Mouse (Mus musculus): ENCODE measurements at regions not wholly inside any gene's neighbourhood (a gene's known extent, or its start where the extent isn't known, plus 50 kb on each side); places are given as distances from the start of the nearest gene placed in this dataset.

DNA sequence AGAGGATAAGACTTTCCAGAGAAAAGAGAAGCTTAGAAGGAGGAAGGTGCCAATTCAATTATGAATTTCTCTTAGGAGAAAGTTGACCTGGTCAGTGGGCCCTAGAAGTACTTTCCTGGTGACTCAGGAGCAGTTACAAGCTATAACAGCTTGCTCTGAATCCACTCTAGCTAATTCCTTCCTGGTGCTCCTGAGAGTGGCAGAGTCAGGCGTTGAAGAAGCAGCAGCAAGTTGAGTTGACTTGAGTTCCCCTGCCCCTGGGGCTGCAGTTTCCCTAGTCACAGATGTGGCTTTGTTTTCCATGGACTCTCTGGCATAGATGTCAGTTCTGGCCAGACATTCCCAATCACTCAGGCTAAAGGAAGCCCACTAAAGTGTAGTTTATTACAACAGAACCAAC is 85.9 kb downstream of the Osr1 start:
- Histone ChIP-seq H3K9ac (replicated peaks) (no peak overlapping the region), H3K4me1 (no peaks in the 10 kb centered on the region), H3K4me3 (no peak overlapping the region), H3K27ac (replicated peaks) (no peak overlapping the region), H3K9me3 (no peaks in the 10 kb centered on the region), H3K27me3 (no peaks in the 10 kb centered on the region), H3K4me2 (replicated peaks) (no peak overlapping the region), H3K36me3 (no peaks in the 10 kb centered on the region)
- no peak for ATAC-seq (replicated peaks)
- WGBS = 44% methylated on average over 1 of the region's 1 CpGs

DNA sequence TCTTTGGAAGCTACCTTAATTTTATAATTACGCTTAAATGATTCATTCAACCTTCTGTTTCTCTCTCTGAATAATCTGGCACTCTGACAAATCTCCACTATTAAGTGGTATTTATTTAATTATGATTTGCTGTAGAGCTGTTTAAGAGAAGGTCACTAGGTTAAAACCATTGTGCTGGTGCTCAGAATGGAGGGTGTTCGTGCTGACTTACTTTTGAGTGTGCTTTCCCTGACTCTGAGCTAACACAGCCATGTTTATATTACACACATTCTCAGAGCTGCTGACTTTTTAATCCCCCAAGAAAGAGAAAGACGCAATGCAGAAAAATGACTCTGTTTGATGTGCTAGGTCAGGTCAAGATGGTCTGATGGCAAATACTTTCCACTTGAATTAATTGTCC is 86.4 kb downstream of the Osr1 start:
- ATAC-seq (replicated peaks) = no peak
- H3K9me3 ChIP-seq = no peaks in the 10 kb centered on the region
- H3K4me1 ChIP-seq = no peaks in the 10 kb centered on the region
- H3K4me2 ChIP-seq (replicated peaks) = no peak overlapping the region
- no peaks in the 10 kb centered on the region for H3K27me3 ChIP-seq
- H3K9ac ChIP-seq (replicated peaks) = no peak overlapping the region
- no peaks in the 10 kb centered on the region for H3K36me3 ChIP-seq
- WGBS = 65% methylated on average over 3 of the region's 3 CpGs
- no peak overlapping the region for H3K4me3 ChIP-seq
- no peak overlapping the region for H3K27ac ChIP-seq (replicated peaks)

DNA sequence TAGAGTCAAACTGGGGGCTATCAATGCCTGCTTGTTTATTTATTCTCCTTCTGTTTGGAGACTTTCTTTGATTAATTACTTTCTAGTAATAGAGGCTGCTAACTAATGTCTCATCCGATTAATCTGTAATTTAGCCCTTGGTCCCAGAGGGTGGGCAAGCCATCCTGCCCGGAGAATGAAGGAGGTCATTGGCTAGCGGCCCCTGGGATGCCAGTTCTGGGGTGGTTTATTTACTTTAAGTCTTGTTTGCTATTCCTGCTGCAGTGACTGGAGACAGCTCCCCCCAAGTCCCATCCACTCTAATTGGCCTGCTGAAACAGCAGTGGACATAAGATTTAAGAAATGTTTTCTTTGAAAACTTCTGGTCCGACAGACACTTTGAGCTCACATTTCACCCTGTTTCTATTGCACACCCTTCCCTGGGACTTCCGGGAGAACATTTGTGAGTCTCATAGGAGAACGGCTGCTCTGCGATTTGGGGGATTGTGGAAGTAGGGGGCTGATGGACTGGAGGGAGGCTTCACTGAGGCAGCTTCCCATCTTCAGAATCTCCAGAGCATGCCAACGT is 87.4 kb downstream of the Osr1 start:
- H3K27ac ChIP-seq (replicated peaks) = no peak overlapping the region
- 76% methylated on average over 8 of the region's 8 CpGs for WGBS
- H3K27me3 ChIP-seq = no peaks in the 10 kb centered on the region
- no peaks in the 10 kb centered on the region for H3K9me3 ChIP-seq
- no peak overlapping the region for H3K4me2 ChIP-seq (replicated peaks)
- no peaks in the 10 kb centered on the region for H3K4me1 ChIP-seq
- no peak for ATAC-seq (replicated peaks)
- H3K4me3 ChIP-seq = no peak overlapping the region
- H3K9ac ChIP-seq (replicated peaks) = no peak overlapping the region
- no peaks in the 10 kb centered on the region for H3K36me3 ChIP-seq

DNA sequence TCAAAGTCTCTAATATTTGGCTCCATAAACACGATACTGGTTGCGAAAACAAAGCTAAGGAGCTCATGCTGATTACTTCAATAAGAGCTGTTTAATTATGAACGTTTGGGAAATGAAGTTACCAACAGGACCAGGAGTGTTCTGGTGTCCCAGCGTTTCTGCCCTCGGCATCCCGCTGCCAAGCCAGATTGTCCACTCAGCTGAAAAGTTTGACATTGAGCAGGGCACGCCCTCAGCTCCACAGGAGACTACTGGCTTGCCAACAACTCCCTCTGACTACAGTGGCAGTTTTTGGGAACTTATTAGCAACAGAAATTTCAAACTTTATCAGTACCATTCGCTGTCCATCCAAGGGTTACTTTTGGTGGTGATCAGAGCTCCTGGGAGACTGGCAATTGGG is 87.9 kb downstream of the Osr1 start:
- Histone ChIP-seq H3K4me2 (replicated peaks) (no peak overlapping the region), H3K4me3 (no peak overlapping the region), H3K27me3 (no peaks in the 10 kb centered on the region), H3K9me3 (no peaks in the 10 kb centered on the region), H3K4me1 (no peaks in the 10 kb centered on the region), H3K9ac (replicated peaks) (no peak overlapping the region), H3K27ac (replicated peaks) (no peak overlapping the region), H3K36me3 (no peaks in the 10 kb centered on the region)
- WGBS = 73% methylated on average over 8 of the region's 8 CpGs
- no peak for ATAC-seq (replicated peaks)

DNA sequence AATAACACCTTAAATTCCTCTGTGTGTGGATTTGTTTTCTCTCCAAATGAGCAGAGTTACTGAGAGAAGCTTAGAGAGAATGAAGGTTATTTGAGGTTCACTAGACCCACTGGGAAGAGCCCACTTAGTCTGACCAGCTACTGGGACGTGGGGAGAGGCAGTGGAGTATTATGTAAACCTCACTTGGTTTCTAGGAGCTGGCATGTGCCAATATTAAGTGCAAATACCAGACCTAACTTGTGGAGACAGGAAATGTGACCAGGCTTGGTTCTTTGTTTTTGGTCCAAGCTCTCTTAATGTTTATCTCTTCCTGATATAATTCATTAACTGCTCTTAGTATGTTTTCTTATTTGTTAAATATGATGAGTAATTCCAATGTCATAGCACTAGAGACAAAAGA is 90.4 kb downstream of the Osr1 start:
- Histone ChIP-seq H3K4me1 (no peaks in the 10 kb centered on the region), H3K9me3 (no peaks in the 10 kb centered on the region), H3K27ac (replicated peaks) (no peak overlapping the region)

DNA sequence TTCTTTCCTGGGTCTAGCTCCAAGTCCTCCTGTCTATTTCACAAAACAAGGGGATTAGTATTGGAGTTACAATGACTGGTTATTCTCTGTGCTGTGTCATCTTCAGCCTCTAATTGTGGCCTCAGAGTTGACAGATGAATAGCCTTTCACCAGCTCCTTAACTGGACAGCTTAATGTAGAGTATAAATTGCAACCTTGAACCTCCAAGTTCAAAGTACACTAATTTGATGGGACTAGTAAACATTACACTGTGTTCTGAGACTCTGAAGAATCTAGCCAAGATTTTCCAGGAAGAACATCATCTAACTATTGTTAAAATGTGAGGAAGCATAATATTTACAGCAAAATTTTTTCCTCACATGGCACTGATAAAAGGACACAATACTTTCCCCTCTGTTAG is 118.9 kb downstream of the Osr1 start:
- H3K9ac ChIP-seq (replicated peaks) = no peak overlapping the region
- no peak overlapping the region for H3K27ac ChIP-seq (replicated peaks)
- no peaks in the 10 kb centered on the region for H3K36me3 ChIP-seq
- H3K4me3 ChIP-seq = no peak overlapping the region
- H3K9me3 ChIP-seq = no peaks in the 10 kb centered on the region
- no peak for ATAC-seq (replicated peaks)
- no peaks in the 10 kb centered on the region for H3K4me1 ChIP-seq
- H3K4me2 ChIP-seq (replicated peaks) = no peak overlapping the region
- H3K27me3 ChIP-seq = no peaks in the 10 kb centered on the region

More for the DNA sequence above, 90.4 kb downstream of the Osr1 start:
- Histone ChIP-seq H3K9ac (replicated peaks) (no peak overlapping the region), H3K27me3 (no peaks in the 10 kb centered on the region), H3K4me2 (replicated peaks) (no peak overlapping the region), H3K4me3 (no peak overlapping the region), H3K36me3 (no peaks in the 10 kb centered on the region)
- no peak for ATAC-seq (replicated peaks)
- WGBS = 51% methylated on average over 1 of the region's 1 CpGs

DNA sequence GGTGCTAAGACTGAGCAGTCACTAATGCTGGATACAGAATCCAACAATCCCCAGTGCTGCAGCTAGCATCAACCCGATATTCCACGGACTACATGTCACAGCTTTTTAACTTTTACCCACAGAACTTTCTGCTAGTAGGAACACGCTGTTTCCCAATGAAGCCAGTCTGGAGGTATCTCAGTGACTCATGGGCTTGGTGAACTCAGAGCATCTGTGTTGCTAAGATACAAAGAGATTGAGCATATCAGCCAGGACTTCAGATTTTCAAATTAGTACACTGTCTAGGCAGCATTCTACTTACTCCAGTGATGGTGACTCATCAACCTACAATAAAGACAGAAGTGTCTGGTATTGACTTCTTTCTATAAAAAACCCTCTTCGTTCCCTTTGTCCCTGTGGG is 119.6 kb downstream of the Osr1 start:
- H3K4me2 ChIP-seq (replicated peaks) = no peak overlapping the region
- no peak overlapping the region for H3K9ac ChIP-seq (replicated peaks)
- no peak for ATAC-seq (replicated peaks)
- no peak overlapping the region for H3K4me3 ChIP-seq
- H3K4me1 ChIP-seq = no peaks in the 10 kb centered on the region
- H3K27me3 ChIP-seq = no peaks in the 10 kb centered on the region
- H3K27ac ChIP-seq (replicated peaks) = no peak overlapping the region
- H3K36me3 ChIP-seq = no peaks in the 10 kb centered on the region
- 88% methylated on average over 4 of the region's 4 CpGs for WGBS
- no peaks in the 10 kb centered on the region for H3K9me3 ChIP-seq

DNA sequence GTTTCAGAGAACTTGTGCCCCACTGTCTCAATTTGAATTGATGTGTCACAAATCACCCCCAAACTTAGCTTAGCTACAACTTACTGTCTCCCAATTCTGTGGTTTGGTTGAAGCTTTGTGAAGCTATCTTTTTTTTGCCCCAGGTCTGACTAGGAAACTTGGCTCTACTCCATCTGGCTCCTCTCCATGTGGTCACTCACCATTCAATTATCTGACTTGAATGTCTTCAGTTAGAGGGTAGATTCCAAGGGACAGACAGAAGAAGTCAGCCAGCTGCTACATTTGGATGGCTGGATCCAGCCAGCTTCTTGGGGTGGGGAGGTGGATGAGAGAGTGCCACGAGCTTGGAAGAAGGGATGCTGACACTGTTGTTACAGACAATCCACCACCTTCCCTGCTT is 163.0 kb downstream of the Osr1 start:
- no peak overlapping the region for H3K4me2 ChIP-seq (replicated peaks)
- no peaks in the 10 kb centered on the region for H3K27me3 ChIP-seq
- no peaks in the 10 kb centered on the region for H3K36me3 ChIP-seq
- no peaks in the 10 kb centered on the region for H3K9me3 ChIP-seq
- H3K9ac ChIP-seq (replicated peaks) = no peak overlapping the region
- no peak overlapping the region for H3K27ac ChIP-seq (replicated peaks)
- WGBS = 67% methylated on average over 1 of the region's 1 CpGs
- no peak overlapping the region for H3K4me3 ChIP-seq
- no peaks in the 10 kb centered on the region for H3K4me1 ChIP-seq
- ATAC-seq (replicated peaks) = no peak

DNA sequence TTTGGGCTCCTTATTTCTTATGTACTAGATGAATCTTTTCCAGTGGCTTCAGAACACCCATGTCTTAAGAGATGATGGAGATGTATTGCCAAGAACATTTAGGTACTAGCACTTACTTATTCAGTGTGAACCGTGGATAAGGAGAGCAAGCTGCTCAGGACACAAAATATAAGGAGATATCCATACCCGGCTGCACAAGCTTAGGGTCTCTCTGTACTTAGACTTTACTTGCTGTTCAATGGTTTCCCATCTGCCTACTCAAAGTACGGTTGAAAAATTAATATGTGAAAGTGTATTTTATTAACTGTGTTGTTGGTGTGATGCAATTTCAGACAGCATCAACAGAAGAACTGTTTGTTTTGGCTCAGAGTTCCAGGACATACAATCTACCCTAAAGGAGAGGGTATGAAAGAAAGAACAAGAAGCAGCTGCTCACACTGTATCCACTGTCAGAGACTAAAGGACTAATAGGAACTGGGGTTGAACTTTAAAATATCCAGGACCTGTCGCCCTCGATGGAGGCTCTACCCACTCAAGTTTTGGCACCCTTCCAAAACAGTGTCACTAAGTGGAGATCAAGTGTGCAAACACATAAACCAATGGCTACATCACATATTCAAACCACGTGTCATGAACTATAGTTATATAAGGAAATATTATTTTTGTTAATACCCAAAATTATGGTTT is 174.9 kb downstream of the Osr1 start:
- Histone ChIP-seq H3K9ac (replicated peaks) (no peak overlapping the region), H3K4me1 (no peaks in the 10 kb centered on the region), H3K27me3 (no peaks in the 10 kb centered on the region), H3K9me3 (no peaks in the 10 kb centered on the region), H3K36me3 (no peaks in the 10 kb centered on the region), H3K4me3 (no peak overlapping the region), H3K27ac (replicated peaks) (no peak overlapping the region), H3K4me2 (replicated peaks) (no peak overlapping the region)
- 83% methylated on average over 6 of the region's 6 CpGs for WGBS
- no peak for ATAC-seq (replicated peaks)

DNA sequence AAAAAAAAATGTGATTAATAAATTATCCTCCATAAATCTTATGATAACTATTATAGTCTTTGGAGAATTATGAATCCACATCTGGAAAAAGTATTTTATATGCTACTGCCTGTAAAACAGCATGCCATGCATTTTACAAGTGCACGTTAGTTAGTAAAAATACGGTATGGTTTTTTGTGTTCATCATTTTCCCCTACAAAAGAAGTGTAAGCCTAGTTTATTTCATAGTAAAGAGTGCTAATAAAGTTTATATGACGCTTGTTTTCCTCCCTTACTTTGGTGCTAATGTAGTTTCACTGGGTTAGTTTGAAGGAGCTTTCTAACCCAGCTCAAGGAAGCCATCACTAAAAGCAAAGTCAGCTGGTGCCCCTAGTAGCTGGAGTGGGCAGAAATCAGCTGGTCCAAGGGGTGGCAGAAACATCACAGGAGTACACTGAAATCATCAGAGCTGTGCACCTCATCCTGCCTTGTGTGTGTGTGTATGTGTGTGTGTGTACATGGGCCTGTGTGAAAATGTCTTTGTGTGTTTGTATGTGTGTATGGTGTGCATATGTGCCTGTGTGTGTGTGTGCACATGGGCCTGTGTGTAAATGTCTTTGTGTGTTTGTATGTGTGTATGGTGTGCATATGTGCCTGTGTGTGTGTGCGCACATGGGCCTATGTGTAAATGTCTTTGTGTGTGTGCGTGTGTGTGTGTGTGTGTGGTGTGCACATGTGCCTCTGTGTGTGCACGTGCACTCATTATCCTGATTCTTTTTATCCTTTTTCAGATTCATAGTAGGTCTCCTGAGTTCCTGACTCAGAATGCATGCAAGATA is 181.6 kb downstream of the Osr1 start:
- H3K9me3 ChIP-seq = no peaks in the 10 kb centered on the region
- no peaks in the 10 kb centered on the region for H3K36me3 ChIP-seq
- H3K27me3 ChIP-seq = no peaks in the 10 kb centered on the region
- WGBS = 90% methylated on average over 6 of the region's 6 CpGs
- no peak overlapping the region for H3K4me3 ChIP-seq
- no peak overlapping the region for H3K9ac ChIP-seq (replicated peaks)
- ATAC-seq (replicated peaks) = no peak
- no peaks in the 10 kb centered on the region for H3K4me1 ChIP-seq
- H3K27ac ChIP-seq (replicated peaks) = no peak overlapping the region
- H3K4me2 ChIP-seq (replicated peaks) = no peak overlapping the region

DNA sequence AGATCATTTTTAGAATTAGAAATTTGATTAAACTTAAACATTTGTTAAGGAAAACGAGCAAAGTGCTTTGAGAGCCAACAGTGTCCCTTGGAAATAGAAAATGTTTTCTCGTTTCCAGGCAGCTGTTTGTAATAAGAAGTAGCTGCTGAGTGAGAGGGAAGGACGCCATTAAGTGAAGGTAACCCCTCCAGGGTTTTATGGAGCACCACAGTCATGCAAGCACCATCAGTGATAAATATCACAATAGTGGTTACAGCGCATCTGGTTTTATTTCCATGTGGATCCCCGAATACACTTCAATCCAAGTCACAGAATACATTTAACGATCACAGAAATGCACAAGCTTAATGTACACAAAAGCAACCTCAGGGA is 182.1 kb downstream of the Osr1 start:
- H3K4me3 ChIP-seq = no peak overlapping the region
- H3K36me3 ChIP-seq = no peaks in the 10 kb centered on the region
- H3K27me3 ChIP-seq = no peaks in the 10 kb centered on the region
- no peak overlapping the region for H3K9ac ChIP-seq (replicated peaks)
- H3K4me1 ChIP-seq = no peaks in the 10 kb centered on the region
- ATAC-seq (replicated peaks) = no peak
- 68% methylated on average over 6 of the region's 6 CpGs for WGBS
- H3K4me2 ChIP-seq (replicated peaks) = no peak overlapping the region
- H3K9me3 ChIP-seq = no peaks in the 10 kb centered on the region
- H3K27ac ChIP-seq (replicated peaks) = no peak overlapping the region

DNA sequence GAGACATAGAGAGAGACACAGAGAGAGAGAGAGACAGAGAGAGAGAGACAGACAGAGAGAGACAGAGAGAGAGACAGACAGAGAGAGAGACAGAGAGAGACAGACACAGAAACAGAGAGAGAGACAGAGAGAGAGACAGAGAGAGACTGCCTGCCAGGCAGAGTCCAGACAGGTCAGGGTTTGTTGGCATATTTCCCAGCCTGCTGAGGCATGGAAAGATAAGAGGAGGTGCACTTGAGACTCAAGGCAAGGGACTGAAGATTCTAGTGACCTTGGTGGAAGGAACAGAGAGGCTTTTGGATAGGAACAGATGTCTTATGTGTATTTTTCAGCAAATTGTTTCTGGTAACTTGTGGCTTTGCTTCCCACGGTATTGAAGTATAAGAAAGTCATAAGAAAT is 186.5 kb downstream of the Osr1 start:
- Histone ChIP-seq H3K27ac (replicated peaks) (no peak overlapping the region), H3K36me3 (no peaks in the 10 kb centered on the region), H3K27me3 (no peaks in the 10 kb centered on the region), H3K4me1 (no peaks in the 10 kb centered on the region), H3K9ac (replicated peaks) (no peak overlapping the region), H3K9me3 (no peaks in the 10 kb centered on the region), H3K4me3 (no peak overlapping the region), H3K4me2 (replicated peaks) (no peak overlapping the region)
- 70% methylated on average over 1 of the region's 1 CpGs for WGBS
- ATAC-seq (replicated peaks) = no peak

All from forebrain, embryonic 15.5 days (tissue).